Mouse (Mus musculus): ENCODE data around the gene Trpm3. TPM values are rescaled to one million over a fixed set of nuclear protein-coding genes. Genes with fewer than 3 reads are reported as not detected.
A peak's percentile ranks its signal among the peaks of the same experiment; 100 is the strongest.

The Trpm3 gene
- polyA plus RNA-seq, 1 experiment, result 53.1 TPM

DNA sequence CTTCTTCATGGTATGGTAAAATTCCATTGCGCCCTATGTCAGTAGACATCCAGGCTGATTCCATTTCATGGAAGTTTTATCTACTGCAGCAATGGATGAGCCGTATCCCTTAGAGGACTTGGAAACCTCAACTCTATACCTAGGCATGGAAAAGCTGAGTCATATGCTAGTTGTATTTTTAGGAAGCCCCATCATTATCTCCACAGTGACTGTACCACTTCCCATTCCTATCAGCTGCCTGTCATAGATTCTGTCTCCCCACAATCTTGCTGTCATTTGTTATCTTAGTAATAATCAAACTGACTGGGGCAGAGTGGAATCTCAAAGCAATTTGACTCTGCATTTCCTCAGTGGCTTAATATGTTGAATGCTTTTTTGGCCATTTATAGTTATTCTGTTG, 169.2 kb downstream of the Trpm3 start:
- no peak overlapping the region for H3K4me3 ChIP-seq (replicated peaks; ENCODE audit: insufficient read depth, low read depth, low read length)
- TF ChIP-seq CTCF (IDR thresholded peaks at IDR 0.05; ENCODE audit: borderline replicate concordance, insufficient read depth, low read depth, low read length), result no peak
- TF ChIP-seq POLR2A (IDR thresholded peaks at IDR 0.05; ENCODE audit: borderline replicate concordance, insufficient read depth, low read length), result no peak
- 97% methylated on average over 2 of the region's 2 CpGs for WGBS

DNA sequence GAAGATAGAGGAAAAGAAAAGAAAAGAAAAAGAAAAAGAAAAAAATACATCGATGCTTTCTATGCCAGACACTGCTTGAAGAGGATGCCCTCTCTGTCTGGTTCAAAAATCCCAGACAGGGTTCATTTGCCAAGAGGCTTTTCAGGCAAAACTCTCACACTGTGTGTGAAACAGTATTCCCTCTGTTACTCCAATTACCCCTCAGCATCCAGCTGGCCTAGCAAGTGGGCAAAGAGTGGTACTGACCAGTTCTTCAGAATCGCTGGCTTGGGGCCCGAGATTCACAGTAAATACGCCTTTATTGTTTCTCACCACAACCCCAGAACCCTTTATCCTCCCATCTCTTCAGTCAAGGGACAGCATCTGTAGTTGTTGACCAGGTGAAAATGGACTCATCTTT, 178.5 kb downstream of the Trpm3 start:
- WGBS, result 49% methylated on average over 4 of the region's 4 CpGs
- no peaks in the 10 kb centered on the region for H3K27me3 ChIP-seq (ENCODE audit: control insufficient read depth, insufficient read depth, low read length)
- no peak overlapping the region for H3K27ac ChIP-seq (ENCODE audit: insufficient read depth, low read length)
- no peak overlapping the region for H3K4me3 ChIP-seq (replicated peaks; ENCODE audit: insufficient read depth, low read depth, low read length)
- DNase-seq, result peak in 1 of 2 experiments; percentile 29
- TF ChIP-seq CTCF (IDR thresholded peaks at IDR 0.05; ENCODE audit: borderline replicate concordance, insufficient read depth, low read depth, low read length) (no peak), POLR2A (IDR thresholded peaks at IDR 0.05; ENCODE audit: borderline replicate concordance, insufficient read depth, low read length) (no peak)
- no peaks in the 10 kb centered on the region for H3K4me1 ChIP-seq (ENCODE audit: control insufficient read depth, insufficient read depth, low read length)

More for the DNA sequence above, 169.2 kb downstream of the Trpm3 start:
- peaks cover 6% of the 10 kb centered on the region for H3K4me1 ChIP-seq (ENCODE audit: control insufficient read depth, insufficient read depth, low read length)
- H3K27ac ChIP-seq (ENCODE audit: insufficient read depth, low read length), result no peak overlapping the region
- no peaks in the 10 kb centered on the region for H3K27me3 ChIP-seq (ENCODE audit: control insufficient read depth, insufficient read depth, low read length)
- DNase-seq, result no peak

DNA sequence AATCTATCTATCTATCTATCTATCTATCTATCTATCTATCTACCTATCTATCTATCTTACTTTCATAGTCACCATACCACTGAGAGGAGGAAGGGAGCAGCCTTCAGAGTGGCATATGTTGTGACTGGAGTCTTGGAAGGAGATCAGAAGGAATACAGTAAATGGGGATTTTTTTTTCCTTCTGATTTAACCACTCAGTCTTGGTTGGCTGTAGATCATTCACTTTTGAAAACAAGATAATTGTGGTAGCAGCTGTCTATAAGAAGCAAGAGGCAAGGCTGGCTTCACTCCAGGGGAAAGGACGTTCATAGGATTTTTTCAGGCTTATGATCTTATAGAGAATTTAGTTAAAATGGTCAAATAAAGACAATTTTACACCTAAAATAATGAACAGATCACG, 188.0 kb downstream of the Trpm3 start:
- WGBS, result 40% methylated on average over 2 of the region's 2 CpGs

DNA sequence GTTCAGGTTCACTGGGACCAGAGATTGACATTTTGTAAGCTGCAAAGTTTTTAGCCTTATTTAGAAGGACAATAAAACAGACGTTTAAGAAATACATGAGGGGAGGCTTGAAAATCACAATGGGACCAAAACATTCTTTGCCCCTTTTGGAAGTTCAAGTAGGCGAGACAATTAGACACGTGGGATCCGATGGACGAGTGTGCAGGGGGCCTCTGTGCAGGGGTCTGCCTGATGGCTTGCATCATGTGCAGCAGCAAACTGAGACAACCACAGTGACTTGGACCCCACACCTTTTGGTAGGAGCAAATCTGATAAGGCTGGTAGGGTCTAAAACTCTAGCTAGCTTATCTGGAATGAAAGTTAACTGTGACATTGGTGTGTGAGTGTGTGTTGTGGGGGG, 188.4 kb downstream of the Trpm3 start:
- H3K4me1 ChIP-seq (ENCODE audit: control insufficient read depth, insufficient read depth, low read length), result no peaks in the 10 kb centered on the region
- no peak overlapping the region for H3K27ac ChIP-seq (ENCODE audit: insufficient read depth, low read length)
- no peak for TF ChIP-seq CTCF (IDR thresholded peaks at IDR 0.05; ENCODE audit: borderline replicate concordance, insufficient read depth, low read depth, low read length)
- no peak for TF ChIP-seq POLR2A (IDR thresholded peaks at IDR 0.05; ENCODE audit: borderline replicate concordance, insufficient read depth, low read length)
- no peaks in the 10 kb centered on the region for H3K27me3 ChIP-seq (ENCODE audit: control insufficient read depth, insufficient read depth, low read length)
- WGBS, result 33% methylated on average over 5 of the region's 5 CpGs
- H3K4me3 ChIP-seq (replicated peaks; ENCODE audit: insufficient read depth, low read depth, low read length), result no peak overlapping the region
- no peak for DNase-seq

More for the DNA sequence above, 188.0 kb downstream of the Trpm3 start:
- Histone ChIP-seq H3K4me1 (ENCODE audit: control insufficient read depth, insufficient read depth, low read length) (no peaks in the 10 kb centered on the region), H3K27me3 (ENCODE audit: control insufficient read depth, insufficient read depth, low read length) (no peaks in the 10 kb centered on the region), H3K4me3 (replicated peaks; ENCODE audit: insufficient read depth, low read depth, low read length) (no peak overlapping the region), H3K27ac (ENCODE audit: insufficient read depth, low read length) (no peak overlapping the region)
- no peak for TF ChIP-seq POLR2A (IDR thresholded peaks at IDR 0.05; ENCODE audit: borderline replicate concordance, insufficient read depth, low read length)
- TF ChIP-seq CTCF (IDR thresholded peaks at IDR 0.05; ENCODE audit: borderline replicate concordance, insufficient read depth, low read depth, low read length), result no peak
- no peak for DNase-seq

GRCm38 (mm10) chr19:22336278-22336677, 197.4 kb downstream of the Trpm3 start:
- Histone ChIP-seq H3K27ac (ENCODE audit: insufficient read depth, low read length) (no peak overlapping the region), H3K27me3 (ENCODE audit: control insufficient read depth, insufficient read depth, low read length) (no peaks in the 10 kb centered on the region), H3K4me1 (ENCODE audit: control insufficient read depth, insufficient read depth, low read length) (no peaks in the 10 kb centered on the region), H3K4me3 (replicated peaks; ENCODE audit: insufficient read depth, low read depth, low read length) (no peak overlapping the region)
- WGBS, result 96% methylated on average over 3 of the region's 3 CpGs
- TF ChIP-seq CTCF (IDR thresholded peaks at IDR 0.05; ENCODE audit: borderline replicate concordance, insufficient read depth, low read depth, low read length) (no peak), POLR2A (IDR thresholded peaks at IDR 0.05; ENCODE audit: borderline replicate concordance, insufficient read depth, low read length) (no peak)
- no peak for DNase-seq

- TF ChIP-seq CTCF (IDR thresholded peaks at IDR 0.05; ENCODE audit: borderline replicate concordance, insufficient read depth, low read depth, low read length) (peak; percentile 66; the same call in 1 of the 2 replicates), POLR2A (IDR thresholded peaks at IDR 0.05; ENCODE audit: borderline replicate concordance, insufficient read depth, low read length) (no peak)
- no peak overlapping the region for H3K4me3 ChIP-seq (replicated peaks; ENCODE audit: insufficient read depth, low read depth, low read length)
- no peak overlapping the region for H3K27ac ChIP-seq (ENCODE audit: insufficient read depth, low read length)
- DNase-seq, result peak; percentile 50 to 79
- no peaks in the 10 kb centered on the region for H3K4me1 ChIP-seq (ENCODE audit: control insufficient read depth, insufficient read depth, low read length)
- no peaks in the 10 kb centered on the region for H3K27me3 ChIP-seq (ENCODE audit: control insufficient read depth, insufficient read depth, low read length)
- 12% methylated on average over 5 of the region's 5 CpGs for WGBS
Observed at GRCm38 (mm10) chr19:22337468-22337867, 198.6 kb downstream of the Trpm3 start.

GRCm38 (mm10) chr19:22338927-22339326, 200.1 kb downstream of the Trpm3 start:
- TF ChIP-seq CTCF (IDR thresholded peaks at IDR 0.05; ENCODE audit: borderline replicate concordance, insufficient read depth, low read depth, low read length) (no peak), POLR2A (IDR thresholded peaks at IDR 0.05; ENCODE audit: borderline replicate concordance, insufficient read depth, low read length) (no peak)
- no peaks in the 10 kb centered on the region for H3K4me1 ChIP-seq (ENCODE audit: control insufficient read depth, insufficient read depth, low read length)
- WGBS, result 87% methylated on average over 8 of the region's 8 CpGs
- H3K27me3 ChIP-seq (ENCODE audit: control insufficient read depth, insufficient read depth, low read length), result no peaks in the 10 kb centered on the region
- no peak overlapping the region for H3K27ac ChIP-seq (ENCODE audit: insufficient read depth, low read length)
- no peak for DNase-seq
- no peak overlapping the region for H3K4me3 ChIP-seq (replicated peaks; ENCODE audit: insufficient read depth, low read depth, low read length)

DNA sequence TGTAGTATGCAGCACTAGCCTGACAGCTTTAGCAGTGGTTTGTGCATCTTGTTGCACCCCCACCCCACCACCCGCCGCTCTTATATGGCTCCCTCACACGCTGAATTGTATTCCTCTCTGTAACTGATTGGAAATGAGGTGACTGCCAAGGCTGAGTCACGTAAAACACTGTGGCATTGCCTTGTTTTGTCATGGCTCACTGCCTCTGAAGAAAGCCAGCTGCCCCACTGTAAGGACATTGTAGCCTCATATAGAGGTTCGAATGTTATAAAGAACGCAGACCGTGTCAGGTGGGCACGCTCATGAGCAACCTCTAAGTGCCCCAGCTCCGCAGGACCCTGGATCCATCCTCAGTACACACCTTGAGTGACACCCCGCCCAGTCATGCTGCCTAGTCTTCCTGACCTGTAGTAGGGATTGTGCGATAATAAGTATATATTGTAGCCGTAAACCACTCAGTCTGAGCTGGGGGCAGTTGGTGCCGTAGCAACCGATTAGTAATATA, 215.2 kb downstream of the Trpm3 start:
- TF ChIP-seq CTCF (IDR thresholded peaks at IDR 0.05; ENCODE audit: borderline replicate concordance, insufficient read depth, low read depth, low read length) (no peak), POLR2A (IDR thresholded peaks at IDR 0.05; ENCODE audit: borderline replicate concordance, insufficient read depth, low read length) (no peak)
- Histone ChIP-seq H3K27me3 (ENCODE audit: control insufficient read depth, insufficient read depth, low read length) (no peaks in the 10 kb centered on the region), H3K4me3 (replicated peaks; ENCODE audit: insufficient read depth, low read depth, low read length) (peak overlapping the region; percentile 51), H3K27ac (ENCODE audit: insufficient read depth, low read length) (peak overlapping the region; percentile 44; the same call in 1 of the 2 replicates), H3K4me1 (ENCODE audit: control insufficient read depth, insufficient read depth, low read length) (no peaks in the 10 kb centered on the region)
- 42% methylated on average over 14 of the region's 14 CpGs for WGBS
- DNase-seq, result peak; percentile 51 to 53

Measured in cerebellum, adult 2 months (tissue).